Mouse (Mus musculus) heart, adult 9 months (tissue): ENCODE measurements around the gene Gm11084.

ENCODE experiments used
- DNase-seq, 2 experiments: peaks; one replicate each; pipeline ENCODE4 v3.0.0; 2022; ENCODE audit warnings: low spot score in 2 of 2

Gm11084 gene

GRCm38 (mm10) chr2:72935937-72936336, 50.6 kb downstream of the Gm11084 start:
- no peak for DNase-seq

DNA sequence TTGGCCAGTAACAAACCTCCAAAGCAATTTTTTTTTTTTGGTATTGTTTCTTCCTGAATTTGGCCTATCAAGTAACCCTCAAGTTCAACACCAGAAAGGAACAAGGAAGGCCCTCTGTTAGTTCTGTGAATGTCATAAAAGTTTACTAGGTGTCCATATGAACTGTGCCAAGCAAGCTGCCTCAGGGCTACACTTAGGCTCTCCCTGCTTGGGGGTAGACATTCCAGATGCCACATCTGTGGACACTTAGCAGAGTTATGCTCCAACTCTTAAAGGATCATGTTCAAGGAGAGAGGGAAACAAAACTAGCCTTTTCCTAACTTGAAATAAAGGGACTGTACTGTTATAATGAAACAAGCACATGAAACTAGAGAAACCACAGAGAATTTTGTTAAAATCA, 54.3 kb downstream of the Gm11084 start:
- no peak for DNase-seq

DNA sequence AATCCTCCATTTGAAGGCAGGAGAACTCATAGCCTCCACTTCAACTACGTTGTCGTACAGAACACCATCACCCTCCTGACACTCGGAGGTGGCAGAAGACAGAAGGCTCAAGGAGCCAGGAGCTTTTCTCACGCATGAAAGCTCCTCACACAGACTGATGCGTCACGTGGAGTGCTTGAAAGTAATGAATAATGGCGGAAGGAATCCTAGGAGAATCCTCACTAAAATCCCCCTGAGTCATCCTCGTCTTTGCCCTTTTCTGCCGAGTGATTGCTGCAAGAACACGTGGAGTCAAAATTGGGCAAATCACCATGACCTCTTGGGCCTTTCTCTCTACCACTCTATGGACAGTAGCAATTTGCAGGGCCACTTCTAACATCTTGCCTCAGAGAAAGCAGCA, 61.5 kb downstream of the Gm11084 start:
- DNase-seq, result no peak
